Mouse (Mus musculus) heart, embryonic 15.5 days (tissue): ENCODE results near the gene Mok. TPM values are rescaled to one million over a fixed set of nuclear protein-coding genes. Genes with fewer than 3 reads are reported as not detected.
A peak's percentile ranks its signal among the peaks of the same experiment; 100 is the strongest.

Source experiments
- ATAC-seq: fragments of 200-750 bp; cut with Nextera tagmentation; replicated peaks from 2 replicates; pipeline ENCODE4 v1.8.0; 2017; ENCODE audit warnings: low read depth, moderate TSS enrichment; ENCODE audit not compliant: insufficient number of reproducible peaks, insufficient read depth, low FRiP score
- H3K27ac ChIP-seq: fragments of 300-500 bp; sonication (generic); 2 replicates; pipeline ENCODE4 v1.5.1; 2015; ENCODE audit warnings: mild to moderate bottlenecking, inconsistent platforms
- H3K27me3 ChIP-seq: fragments of 300-500 bp; sonication (generic); 2 replicates; pipeline ENCODE4 v1.6.1; 2015; ENCODE audit warnings: inconsistent platforms
- H3K36me3 ChIP-seq: fragments of 300-500 bp; sonication (generic); 2 replicates; pipeline ENCODE4 v1.6.1; 2015; ENCODE audit warnings: mild to moderate bottlenecking, inconsistent platforms
- H3K4me1 ChIP-seq: fragments of 300-500 bp; sonication (generic); replicated peaks from 2 replicates; pipeline ENCODE4 v1.6.1; 2015; ENCODE audit warnings: inconsistent platforms
- H3K4me2 ChIP-seq: fragments of 300-500 bp; sonication (generic); 2 replicates; pipeline ENCODE4 v1.6.1; 2015; ENCODE audit warnings: inconsistent platforms, mild to moderate bottlenecking, moderate library complexity
- H3K4me3 ChIP-seq: fragments of 300-500 bp; sonication (generic); 2 replicates; pipeline ENCODE4 v1.5.1; 2015; ENCODE audit warnings: mild to moderate bottlenecking, inconsistent platforms
- H3K9ac ChIP-seq: fragments of 300-500 bp; sonication (generic); 2 replicates; pipeline ENCODE4 v1.6.1; 2015; ENCODE audit warnings: mild to moderate bottlenecking, inconsistent platforms
- H3K9me3 ChIP-seq: fragments of 300-500 bp; sonication (generic); replicated peaks from 2 replicates; pipeline ENCODE4 v1.6.1; 2016; ENCODE audit warnings: inconsistent platforms
- WGBS: fragments of 180-500 bp; shearing (Covaris S2); methylation state at CpG from one replicate; pipeline ENCODE4 v1.1.7; 2015; ENCODE audit warnings: mixed read lengths; 5-methylcytosine and 5-hydroxymethylcytosine counted together
- polyA plus RNA-seq: library from polyadenylated mRNA; unstranded; fragments of >200 nt; fragmentation: Nextera tagmentation; extraction: Ambion mirVana; gene quantifications from 2 replicates; pipeline ENCODE4 v1.2.1, GENCODE M21; 2015

The Mok gene
- polyA plus RNA-seq, result 3.0 and 4.0 TPM in 2 replicates

GRCm38 (mm10) chr12:110840348-110841198, at the start of gene Mok:
Mok (minus strand) TSS chr12:110840939.
- no peaks in the 10 kb centered on the region for H3K27me3 ChIP-seq
- peak; percentile 65 for ATAC-seq
- H3K4me3 ChIP-seq, result peak within 1 kb of the TSS; percentile 90
- WGBS, result under 1% methylated on average over 70 of the region's 71 CpGs
- H3K9me3 ChIP-seq, result no peaks in the 10 kb centered on the region
- H3K4me2 ChIP-seq, result peak within 1 kb of the TSS; percentile 76
- H3K9ac ChIP-seq, result peak within 1 kb of the TSS; percentile 65
- peaks cover 25% of the 10 kb centered on the region for H3K4me1 ChIP-seq
- no peak within 1 kb of the TSS for H3K27ac ChIP-seq
- H3K36me3 ChIP-seq, result no peaks in the 10 kb centered on the region

GRCm38 (mm10) chr12:110889036-110890020, 48.6 kb upstream of the Mok start, which contains the start of the genes Cinp and Tecpr2:
Cinp (minus strand) TSS chr12:110889145.
Tecpr2 (plus strand) TSS chr12:110889264.
- peak; percentile 99 for ATAC-seq
- peaks cover 17% of the 10 kb centered on the region for H3K4me1 ChIP-seq
- H3K4me2 ChIP-seq, result peak within 1 kb of the TSS; percentile 94
- no peaks in the 10 kb centered on the region for H3K27me3 ChIP-seq
- no peaks in the 10 kb centered on the region for H3K9me3 ChIP-seq
- H3K9ac ChIP-seq, result peak within 1 kb of the TSS; percentile 81
- H3K4me3 ChIP-seq, result peak within 1 kb of the TSS; percentile 79
- under 1% methylated on average over 74 of the region's 74 CpGs for WGBS
- H3K27ac ChIP-seq, result peak within 1 kb of the TSS; percentile 87
- no peaks in the 10 kb centered on the region for H3K36me3 ChIP-seq

- WGBS, result under 1% methylated on average over 25 of the region's 25 CpGs
- Histone ChIP-seq H3K36me3 (no peaks in the 10 kb centered on the region), H3K4me1 (peaks cover 17% of the 10 kb centered on the region), H3K4me3 (peak overlapping the region; percentile 79), H3K9me3 (no peaks in the 10 kb centered on the region), H3K4me2 (peak overlapping the region; percentile 94), H3K27me3 (no peaks in the 10 kb centered on the region), H3K9ac (peak overlapping the region; percentile 81), H3K27ac (peak overlapping the region; percentile 87)
- ATAC-seq, result no peak
These were observed 47.9 kb upstream of the Mok start for GRCm38 (mm10) chr12:110888606-110889005.

GRCm38 (mm10) chr12:110888106-110888505, 47.4 kb upstream of the Mok start:
- 26% methylated on average over 12 of the region's 12 CpGs for WGBS

GRCm38 (mm10) chr12:110885251-110885650, 44.5 kb upstream of the Mok start:
- no peak for ATAC-seq
- Histone ChIP-seq H3K9ac (no peak overlapping the region), H3K4me1 (peaks cover 15% of the 10 kb centered on the region), H3K4me3 (no peak overlapping the region), H3K4me2 (no peak overlapping the region), H3K9me3 (no peaks in the 10 kb centered on the region), H3K36me3 (peaks cover 9% of the 10 kb centered on the region; the same call in 1 of the 2 replicates), H3K27ac (no peak overlapping the region), H3K27me3 (no peaks in the 10 kb centered on the region)
- WGBS, result 90% methylated on average over 2 of the region's 2 CpGs

More at GRCm38 (mm10) chr12:110888106-110888505, 47.4 kb upstream of the Mok start:
- Histone ChIP-seq H3K9me3 (no peaks in the 10 kb centered on the region), H3K4me2 (peak overlapping the region; percentile 94), H3K4me3 (peak overlapping the region; percentile 79), H3K27ac (0 out of 2 replicates have a peak overlapping the region, but pooled peaks have one; percentile 87), H3K27me3 (no peaks in the 10 kb centered on the region), H3K9ac (peak overlapping the region; percentile 81), H3K4me1 (peaks cover 17% of the 10 kb centered on the region), H3K36me3 (no peaks in the 10 kb centered on the region)
- ATAC-seq, result no peak

- Histone ChIP-seq H3K9ac (no peak overlapping the region), H3K27ac (no peak overlapping the region), H3K9me3 (no peaks in the 10 kb centered on the region), H3K4me2 (no peak overlapping the region), H3K4me1 (no peaks in the 10 kb centered on the region), H3K36me3 (peaks cover 30% of the 10 kb centered on the region), H3K27me3 (no peaks in the 10 kb centered on the region), H3K4me3 (no peak overlapping the region)
- WGBS, result 86% methylated on average over 7 of the region's 7 CpGs
- no peak for ATAC-seq
These were observed 41.6 kb upstream of the Mok start for GRCm38 (mm10) chr12:110882291-110882690.

GRCm38 (mm10) chr12:110875351-110875750, 34.6 kb upstream of the Mok start:
- WGBS, result 85% methylated on average over 2 of the region's 2 CpGs
- no peak overlapping the region for H3K27ac ChIP-seq
- H3K4me1 ChIP-seq, result no peaks in the 10 kb centered on the region
- H3K36me3 ChIP-seq, result peaks cover 69% of the 10 kb centered on the region
- no peak overlapping the region for H3K9ac ChIP-seq
- H3K4me3 ChIP-seq, result no peak overlapping the region
- H3K9me3 ChIP-seq, result no peaks in the 10 kb centered on the region
- no peaks in the 10 kb centered on the region for H3K27me3 ChIP-seq
- H3K4me2 ChIP-seq, result no peak overlapping the region
- no peak for ATAC-seq

- H3K27ac ChIP-seq, result no peak overlapping the region
- no peaks in the 10 kb centered on the region for H3K4me1 ChIP-seq
- 88% methylated on average over 5 of the region's 5 CpGs for WGBS
- ATAC-seq, result no peak
- no peak overlapping the region for H3K4me3 ChIP-seq
- peaks cover 63% of the 10 kb centered on the region for H3K36me3 ChIP-seq
- H3K9ac ChIP-seq, result no peak overlapping the region
- H3K4me2 ChIP-seq, result no peak overlapping the region
- H3K9me3 ChIP-seq, result no peaks in the 10 kb centered on the region
- no peaks in the 10 kb centered on the region for H3K27me3 ChIP-seq
These were observed 30.5 kb upstream of the Mok start for GRCm38 (mm10) chr12:110871247-110871646.

GRCm38 (mm10) chr12:110870107-110870506, 29.4 kb upstream of the Mok start:
- no peaks in the 10 kb centered on the region for H3K4me1 ChIP-seq
- no peaks in the 10 kb centered on the region for H3K27me3 ChIP-seq
- H3K9ac ChIP-seq, result no peak overlapping the region
- H3K9me3 ChIP-seq, result no peaks in the 10 kb centered on the region
- H3K4me2 ChIP-seq, result no peak overlapping the region
- 80% methylated on average over 4 of the region's 4 CpGs for WGBS
- peaks cover 57% of the 10 kb centered on the region for H3K36me3 ChIP-seq
- H3K27ac ChIP-seq, result no peak overlapping the region
- no peak overlapping the region for H3K4me3 ChIP-seq
- ATAC-seq, result no peak

GRCm38 (mm10) chr12:110865989-110866388, 25.2 kb upstream of the Mok start:
- ATAC-seq, result no peak
- H3K4me2 ChIP-seq, result no peak overlapping the region
- 87% methylated on average over 10 of the region's 10 CpGs for WGBS
- H3K9me3 ChIP-seq, result no peaks in the 10 kb centered on the region
- no peak overlapping the region for H3K27ac ChIP-seq
- H3K36me3 ChIP-seq, result peaks cover 30% of the 10 kb centered on the region
- no peaks in the 10 kb centered on the region for H3K27me3 ChIP-seq
- no peak overlapping the region for H3K4me3 ChIP-seq
- H3K4me1 ChIP-seq, result no peaks in the 10 kb centered on the region
- no peak overlapping the region for H3K9ac ChIP-seq

- no peak overlapping the region for H3K9ac ChIP-seq
- H3K4me2 ChIP-seq, result no peak overlapping the region
- H3K27ac ChIP-seq, result no peak overlapping the region
- H3K9me3 ChIP-seq, result no peaks in the 10 kb centered on the region
- peaks cover 26% of the 10 kb centered on the region for H3K36me3 ChIP-seq
- H3K27me3 ChIP-seq, result no peaks in the 10 kb centered on the region
- H3K4me3 ChIP-seq, result no peak overlapping the region
- 73% methylated on average over 6 of the region's 6 CpGs for WGBS
- no peak for ATAC-seq
- H3K4me1 ChIP-seq, result no peaks in the 10 kb centered on the region
These were observed 24.8 kb upstream of the Mok start for GRCm38 (mm10) chr12:110865571-110865970.
